Mouse (Mus musculus) CH12.LX (cell line): ENCODE data around the gene Akap1.

Source experiments
- EP300 ChIP-seq: IDR thresholded peaks from 2 replicates; pipeline ENCODE4 v1.6.1; 2011; ENCODE audit warnings: low read length, improper control_type of control experiment
- HCFC1 ChIP-seq: IDR thresholded peaks from 2 replicates; pipeline ENCODE4 v1.6.1; 2012; ENCODE audit warnings: low read depth, mild to moderate bottlenecking, inconsistent platforms, low read length, improper control_type of control experiment
- MAZ ChIP-seq: IDR thresholded peaks from 2 replicates; pipeline ENCODE4 v1.6.1; 2012; ENCODE audit warnings: low read depth, mild to moderate bottlenecking, inconsistent platforms, low read length, improper control_type of control experiment, moderate library complexity
- NRF1 ChIP-seq: IDR thresholded peaks from 2 replicates; pipeline ENCODE4 v1.6.1; 2014; ENCODE audit warnings: low read depth, mild to moderate bottlenecking, inconsistent platforms, low read length, improper control_type of control experiment, moderate library complexity
- POLR2A ChIP-seq: IDR thresholded peaks from 2 replicates; pipeline ENCODE4 v1.6.1; 2011; ENCODE audit warnings: low read depth, mild to moderate bottlenecking, improper control_type of control experiment, low read length
- POLR2AphosphoS2 ChIP-seq: IDR thresholded peaks from 2 replicates; pipeline ENCODE4 v1.6.1; 2011; ENCODE audit warnings: low read depth, low read length, improper control_type of control experiment
- USF1 ChIP-seq: IDR thresholded peaks from 2 replicates; pipeline ENCODE4 v1.6.1; 2014; ENCODE audit warnings: low read depth, mild to moderate bottlenecking, inconsistent platforms, low read length, improper control_type of control experiment
- USF2 ChIP-seq: conservative IDR thresholded peaks from 2 replicates; pipeline ENCODE4 v1.6.1; 2011; ENCODE audit warnings: low read depth, low read length, improper control_type of control experiment
- ZMIZ1 ChIP-seq: IDR thresholded peaks from 2 replicates; pipeline ENCODE4 v1.6.1; 2012; ENCODE audit warnings: low read depth, mild to moderate bottlenecking, inconsistent platforms, low read length, improper control_type of control experiment

DNA sequence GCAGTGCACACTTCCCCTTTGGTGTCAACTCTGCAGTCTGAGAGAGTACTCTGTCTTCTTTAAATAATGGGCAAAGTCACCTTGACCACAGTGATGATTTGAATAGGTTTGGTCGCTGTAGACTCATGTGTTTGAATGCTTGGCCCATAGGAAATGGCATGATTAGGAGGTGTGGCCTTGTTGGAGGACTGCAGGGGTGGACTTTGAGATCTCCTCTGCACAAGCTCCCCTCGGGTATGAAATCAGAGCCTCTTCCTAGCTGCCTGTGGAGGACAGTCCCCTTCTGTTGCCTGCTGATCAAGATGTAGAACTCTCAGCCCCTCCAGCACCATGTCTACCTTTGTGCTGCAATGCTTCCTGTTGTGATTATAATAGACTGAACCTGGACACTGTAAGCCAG, 39.7 kb upstream of the Akap1 start:
- TF ChIP-seq POLR2A = no peak
- no peak for TF ChIP-seq USF1
- no peak for TF ChIP-seq NRF1
- TF ChIP-seq HCFC1 = no peak
- TF ChIP-seq USF2 = no peak
- TF ChIP-seq EP300 = no peak
- no peak for TF ChIP-seq ZMIZ1
- TF ChIP-seq POLR2AphosphoS2 = no peak
- TF ChIP-seq MAZ = no peak
